Mouse (Mus musculus): Measurements from ENCODE around the gene Aspdh.

Gene Aspdh

GRCm38 (mm10) chr7:44471880-44472557 is 6.8 kb downstream of the Aspdh start:
- no peak for DNase-seq (ENCODE audit: low read depth)

- DNase-seq (ENCODE audit: low read depth), result no peak
These were observed 7.3 kb downstream of the Aspdh start for GRCm38 (mm10) chr7:44472558-44472885.

GRCm38 (mm10) chr7:44472961-44473646 is 7.9 kb downstream of the Aspdh start:
- DNase-seq (ENCODE audit: low read depth), result no peak

- DNase-seq (ENCODE audit: low read depth), result no peak
These were observed 9.2 kb downstream of the Aspdh start for GRCm38 (mm10) chr7:44474419-44474818.

GRCm38 (mm10) chr7:44475046-44475614 is 9.9 kb downstream of the Aspdh start:
- no peak for DNase-seq (ENCODE audit: low read depth)

GRCm38 (mm10) chr7:44482836-44483435 is 17.7 kb downstream of the Aspdh start:
- no peak for DNase-seq (ENCODE audit: low read depth)

GRCm38 (mm10) chr7:44484109-44484508 is 18.9 kb downstream of the Aspdh start:
- no peak for DNase-seq (ENCODE audit: low read depth)

GRCm38 (mm10) chr7:44484841-44485571 is 19.8 kb downstream of the Aspdh start:
- peak; percentile 60 for DNase-seq (ENCODE audit: low read depth)

- DNase-seq (ENCODE audit: low read depth), result no peak
These were observed 20.5 kb downstream of the Aspdh start for GRCm38 (mm10) chr7:44485572-44486195.

- DNase-seq (ENCODE audit: low read depth), result no peak
These were observed 21.9 kb downstream of the Aspdh start for GRCm38 (mm10) chr7:44486927-44487575.

GRCm38 (mm10) chr7:44487936-44488335 is 22.7 kb downstream of the Aspdh start:
- DNase-seq (ENCODE audit: low read depth), result no peak

GRCm38 (mm10) chr7:44488545-44488944 is 23.4 kb downstream of the Aspdh start:
- DNase-seq (ENCODE audit: low read depth), result peak; percentile 23

- no peak for DNase-seq (ENCODE audit: low read depth)
These were observed 25.1 kb downstream of the Aspdh start for GRCm38 (mm10) chr7:44490281-44490680.

- no peak for DNase-seq (ENCODE audit: low read depth)
These were observed 26.2 kb downstream of the Aspdh start for GRCm38 (mm10) chr7:44491391-44491790.

GRCm38 (mm10) chr7:44492166-44492826 is 27.1 kb downstream of the Aspdh start:
- DNase-seq (ENCODE audit: low read depth), result no peak

GRCm38 (mm10) chr7:44494681-44495080 is 29.5 kb downstream of the Aspdh start:
- no peak for DNase-seq (ENCODE audit: low read depth)

- DNase-seq (ENCODE audit: low read depth), result no peak
These were observed 29.9 kb downstream of the Aspdh start for GRCm38 (mm10) chr7:44495086-44495485.

- DNase-seq (ENCODE audit: low read depth), result peak; percentile 99
These were observed 31.0 kb downstream of the Aspdh start, which contains the start of the genes Emc10 and Fam71e1 for GRCm38 (mm10) chr7:44495992-44496770. Emc10 (minus strand) TSS chr7:44496529. Fam71e1 (plus strand) TSS chr7:44496581.

- DNase-seq (ENCODE audit: low read depth), result no peak
These were observed 31.5 kb downstream of the Aspdh start for GRCm38 (mm10) chr7:44496771-44497109.

Data from 416B (cell line).